Mouse (Mus musculus) adipocyte (in vitro differentiated cells): ENCODE data around the gene Fam168a.
"Not testable (repeated sequence)": the region's sequence is repeated elsewhere in the genome, so short reads cannot be mapped to it uniquely, and the experiment has no call there.

ENCODE experiments used
- DNase-seq: peaks from one replicate; pipeline ENCODE4 v3.0.0-alpha.2; 2016; ENCODE audit warnings: low spot score

The Fam168a gene

GRCm38 (mm10) chr7:100841608-100842007 is 135.2 kb downstream of the Fam168a start:
- no peak for DNase-seq

GRCm38 (mm10) chr7:100842175-100842574 is 135.7 kb downstream of the Fam168a start:
- DNase-seq = no peak

- DNase-seq = no peak
Measured at GRCm38 (mm10) chr7:100843866-100844265, 137.4 kb downstream of the Fam168a start.

GRCm38 (mm10) chr7:100844385-100845025 is 138.1 kb downstream of the Fam168a start:
- DNase-seq = no peak

- no peak for DNase-seq
Measured at GRCm38 (mm10) chr7:100845026-100845400, 138.6 kb downstream of the Fam168a start.

- DNase-seq = no peak
Measured at GRCm38 (mm10) chr7:100845412-100845811, 139.0 kb downstream of the Fam168a start.

- not testable (repeated sequence) for DNase-seq
Measured at GRCm38 (mm10) chr7:100846033-100846432, 139.6 kb downstream of the Fam168a start.

GRCm38 (mm10) chr7:100847131-100847530 is 140.7 kb downstream of the Fam168a start:
- DNase-seq = no peak

- DNase-seq = peak; percentile 56
Measured at GRCm38 (mm10) chr7:100848744-100849143, 142.3 kb downstream of the Fam168a start.

- no peak for DNase-seq
Measured at GRCm38 (mm10) chr7:100849508-100849907, 143.1 kb downstream of the Fam168a start.

- DNase-seq = no peak
Measured at GRCm38 (mm10) chr7:100851481-100852356, 145.3 kb downstream of the Fam168a start.

GRCm38 (mm10) chr7:100853396-100853795 is 147.0 kb downstream of the Fam168a start:
- DNase-seq = no peak

- no peak for DNase-seq
Measured at GRCm38 (mm10) chr7:100854137-100854814, 147.8 kb downstream of the Fam168a start.

GRCm38 (mm10) chr7:100854861-100855260 is 148.4 kb downstream of the Fam168a start:
- no peak for DNase-seq

- no peak for DNase-seq
Measured at GRCm38 (mm10) chr7:100855300-100855699, 148.9 kb downstream of the Fam168a start.

GRCm38 (mm10) chr7:100855795-100856573 is 149.5 kb downstream of the Fam168a start:
- no peak for DNase-seq

- no peak for DNase-seq
Measured at GRCm38 (mm10) chr7:100860450-100860849, 154.0 kb downstream of the Fam168a start.

GRCm38 (mm10) chr7:100861209-100861608 is 154.8 kb downstream of the Fam168a start:
- DNase-seq = no peak

- no peak for DNase-seq
Measured at GRCm38 (mm10) chr7:100862353-100862752, 155.9 kb downstream of the Fam168a start.

GRCm38 (mm10) chr7:100862828-100863638 is 156.6 kb downstream of the Fam168a start, which contains the start of gene Relt:
TSS of gene Relt (minus strand) at chr7:100863446.
- peak; percentile 72 for DNase-seq

GRCm38 (mm10) chr7:100866675-100867074 is 160.2 kb downstream of the Fam168a start:
- DNase-seq = peak; percentile 63
